Mouse (Mus musculus): ENCODE data around the gene Metrn. TPM values are rescaled to one million over a fixed set of nuclear protein-coding genes. Genes with fewer than 3 reads are reported as not detected.
A peak's percentile ranks its signal among the peaks of the same experiment; 100 is the strongest.

Gene Metrn
- total RNA-seq, 2 experiments from 2014 or later, result 70.9 to 78.2 TPM

GRCm38 (mm10) chr17:25831451-25832281 lies 34.7 kb upstream of the Metrn start:
- no peak for DNase-seq (ENCODE audit: low spot score in 2 of 2)

- DNase-seq (ENCODE audit: low spot score in 2 of 2), result no peak
Measured at GRCm38 (mm10) chr17:25830806-25831431, 34.0 kb upstream of the Metrn start.

GRCm38 (mm10) chr17:25830200-25830753 lies 33.3 kb upstream of the Metrn start:
- DNase-seq (ENCODE audit: low spot score in 2 of 2), result no peak

- no peak for DNase-seq (ENCODE audit: low spot score in 2 of 2)
Measured at GRCm38 (mm10) chr17:25829558-25830017, 32.7 kb upstream of the Metrn start.

GRCm38 (mm10) chr17:25828712-25829557 lies 32.0 kb upstream of the Metrn start, which contains the start of gene Jmjd8:
Gene Jmjd8, plus strand, starts transcription at chr17:25828867.
- peak; percentile 80 to 88 for DNase-seq (ENCODE audit: low spot score in 2 of 2)

GRCm38 (mm10) chr17:25828223-25828594 lies 31.3 kb upstream of the Metrn start:
- DNase-seq (ENCODE audit: low spot score in 2 of 2), result no peak

- no peak for DNase-seq (ENCODE audit: low spot score in 2 of 2)
Measured at GRCm38 (mm10) chr17:25827546-25828222, 30.7 kb upstream of the Metrn start.

- DNase-seq (ENCODE audit: low spot score in 2 of 2), result no peak
Measured at GRCm38 (mm10) chr17:25827011-25827410, 30.1 kb upstream of the Metrn start.

- no peak for DNase-seq (ENCODE audit: low spot score in 2 of 2)
Measured at GRCm38 (mm10) chr17:25825984-25826570, 29.1 kb upstream of the Metrn start.

- no peak for DNase-seq (ENCODE audit: low spot score in 2 of 2)
Measured at GRCm38 (mm10) chr17:25825311-25825710, 28.4 kb upstream of the Metrn start.

GRCm38 (mm10) chr17:25824362-25825142 lies 27.6 kb upstream of the Metrn start:
- no peak for DNase-seq (ENCODE audit: low spot score in 2 of 2)

- DNase-seq (ENCODE audit: low spot score in 2 of 2), result peak; percentile 71 to 80
Measured at GRCm38 (mm10) chr17:25823452-25823851, 26.5 kb upstream of the Metrn start, which contains the start of gene Wdr24. Gene Wdr24, plus strand, starts transcription at chr17:25823627.

- no peak for DNase-seq (ENCODE audit: low spot score in 2 of 2)
Measured at GRCm38 (mm10) chr17:25818851-25819780, 22.2 kb upstream of the Metrn start.

- DNase-seq (ENCODE audit: low spot score in 2 of 2), result no peak
Measured at GRCm38 (mm10) chr17:25817662-25818061, 20.7 kb upstream of the Metrn start.

GRCm38 (mm10) chr17:25813471-25813870 lies 16.5 kb upstream of the Metrn start:
- DNase-seq (ENCODE audit: low spot score in 2 of 2), result peak; percentile 87 to 93

GRCm38 (mm10) chr17:25810890-25811289 lies 14.0 kb upstream of the Metrn start:
- no peak for DNase-seq (ENCODE audit: low spot score in 2 of 2)

- DNase-seq (ENCODE audit: low spot score in 2 of 2), result peak in 1 of 2 experiments; percentile 40
Measured at GRCm38 (mm10) chr17:25809606-25810340, 12.8 kb upstream of the Metrn start.
